Mouse (Mus musculus): Measurements from ENCODE around the gene Gm5478.
"Not testable (repeated sequence)": the region's sequence is repeated elsewhere in the genome, so short reads cannot be mapped to it uniquely, and the experiment has no call there.

Gm5478 gene

GRCm38 (mm10) chr15:101647280-101647679 is at the start of gene Gm5478:
TSS of gene Gm5478 (minus strand) at chr15:101647380.
- no peak for DNase-seq (ENCODE audit: low spot score)

- no peak for DNase-seq (ENCODE audit: low spot score)
These were observed 47.0 kb upstream of the Gm5478 start, which contains the start of gene Krt6a for GRCm38 (mm10) chr15:101694207-101694606. TSS of gene Krt6a (minus strand) at chr15:101694307.

- not testable (repeated sequence) for DNase-seq (ENCODE audit: low spot score)
These were observed 43.3 kb upstream of the Gm5478 start for GRCm38 (mm10) chr15:101690460-101690859.

- DNase-seq (ENCODE audit: low spot score) = no peak
These were observed 41.0 kb upstream of the Gm5478 start for GRCm38 (mm10) chr15:101688161-101688560.

GRCm38 (mm10) chr15:101680187-101680586 is 33.0 kb upstream of the Gm5478 start, which contains the start of gene Krt6b:
TSS of gene Krt6b (minus strand) at chr15:101680287.
- no peak for DNase-seq (ENCODE audit: low spot score)

- DNase-seq (ENCODE audit: low spot score) = no peak
These were observed 28.8 kb upstream of the Gm5478 start for GRCm38 (mm10) chr15:101675978-101676377.

GRCm38 (mm10) chr15:101652736-101653265 is 5.6 kb upstream of the Gm5478 start:
- no peak for DNase-seq (ENCODE audit: low spot score)

GRCm38 (mm10) chr15:101627884-101628283 is 19.3 kb downstream of the Gm5478 start, which contains the start of gene Gm5414:
TSS of gene Gm5414 (minus strand) at chr15:101628188.
- no peak for DNase-seq (ENCODE audit: low spot score)

- DNase-seq (ENCODE audit: low spot score) = no peak
These were observed 48.1 kb downstream of the Gm5478 start for GRCm38 (mm10) chr15:101599123-101599522.

All from layer of hippocampus, adult 11-12 months (tissue).